Mouse (Mus musculus) intestine, embryonic 14.5 days (tissue): ENCODE measurements around the gene Ndufaf8. TPM values are rescaled to one million over a fixed set of nuclear protein-coding genes. Genes with fewer than 3 reads are reported as not detected.

Source experiments
- ATAC-seq: fragments of 200-750 bp; cut with Nextera tagmentation; replicated peaks from 2 replicates; pipeline ENCODE4 v1.8.0; 2017; ENCODE audit warnings: low read depth, moderate number of reproducible peaks, moderate TSS enrichment, moderate library complexity; ENCODE audit not compliant: low FRiP score, low TSS enrichment
- DNase-seq: peaks from one replicate; pipeline ENCODE4 v3.0.0-alpha.2; 2018; ENCODE audit warnings: low spot score
- H3K27ac ChIP-seq: fragments of 300-500 bp; sonication (generic); 2 replicates; pipeline ENCODE4 v1.5.1; 2014; ENCODE audit warnings: low read depth, mild to moderate bottlenecking, control low read depth
- H3K27me3 ChIP-seq: fragments of 300-500 bp; sonication (generic); replicated peaks from 2 replicates; pipeline ENCODE4 v1.6.1; 2014; ENCODE audit warnings: low read length, control low read depth; ENCODE audit not compliant: control insufficient read depth, insufficient read depth
- H3K36me3 ChIP-seq: fragments of 300-500 bp; sonication (generic); 2 replicates; pipeline ENCODE4 v1.6.1; 2014; ENCODE audit warnings: low read length, control low read depth; ENCODE audit not compliant: control insufficient read depth, insufficient read depth
- H3K4me1 ChIP-seq: fragments of 300-500 bp; sonication (generic); replicated peaks from 2 replicates; pipeline ENCODE4 v1.6.1; 2014; ENCODE audit warnings: low read length, control low read depth, mixed read lengths; ENCODE audit not compliant: control insufficient read depth, insufficient read depth
- H3K4me2 ChIP-seq: fragments of 300-500 bp; sonication (generic); 2 replicates; pipeline ENCODE4 v1.6.1; 2014; ENCODE audit warnings: low read length
- H3K4me3 ChIP-seq: fragments of 300-500 bp; sonication (generic); 2 replicates; pipeline ENCODE4 v1.5.1; 2014; ENCODE audit warnings: low read depth, low read length, control low read depth, mixed read lengths
- H3K9ac ChIP-seq: fragments of 300-500 bp; sonication (generic); 2 replicates; pipeline ENCODE4 v1.6.1; 2014; ENCODE audit warnings: mild to moderate bottlenecking, low read length
- H3K9me3 ChIP-seq: fragments of 300-500 bp; sonication (generic); 2 replicates; pipeline ENCODE4 v1.6.1; 2016; ENCODE audit warnings: low read length, control low read depth; ENCODE audit not compliant: control insufficient read depth
- WGBS: fragments of 180-500 bp; shearing (Covaris S2); extraction: QIAGEN DNeasy Blood & Tissue Kit; methylation state at CpG from one replicate; pipeline ENCODE4 v1.1.7; 2014; 5-methylcytosine and 5-hydroxymethylcytosine counted together
- microRNA-seq: library from miRNA; unstranded; fragments of <30 nt; microRNA quantifications from one replicate; pipeline ENCODE4, GENCODE M21; 2016
- polyA plus RNA-seq: library from polyadenylated mRNA; unstranded; fragments of >200 nt; fragmentation: Nextera tagmentation; extraction: Ambion mirVana; gene quantifications from 2 replicates; pipeline ENCODE4 v1.2.1, GENCODE M21; 2014

The Ndufaf8 gene
- polyA plus RNA-seq, 1 experiment from 2014 or later, result 106 TPM

GRCm38 (mm10) chr11:120148201-120148855, 49.6 kb downstream of the Ndufaf8 start:
- Histone ChIP-seq H3K4me1 (peaks cover 17% of the 10 kb centered on the region), H3K27ac (no peak overlapping the region)

GRCm38 (mm10) chr11:120149510-120150200, 50.9 kb downstream of the Ndufaf8 start:
- Histone ChIP-seq H3K27ac (no peak overlapping the region), H3K36me3 (peaks cover 13% of the 10 kb centered on the region; the same call in 1 of the 2 replicates), H3K9ac (peak overlapping the region; percentile 84; the same call in 1 of the 2 replicates), H3K4me2 (peak overlapping the region; percentile 47), H3K4me3 (peak overlapping the region; percentile 91), H3K4me1 (peaks cover 11% of the 10 kb centered on the region), H3K27me3 (no peaks in the 10 kb centered on the region), H3K9me3 (no peaks in the 10 kb centered on the region)
- WGBS, result 45% methylated on average over 6 of the region's 6 CpGs
- no peak for DNase-seq
- ATAC-seq, result no peak

More at GRCm38 (mm10) chr11:120148201-120148855, 49.6 kb downstream of the Ndufaf8 start:
- H3K9me3 ChIP-seq, result no peaks in the 10 kb centered on the region
- DNase-seq, result no peak
- no peak overlapping the region for H3K4me3 ChIP-seq
- H3K4me2 ChIP-seq, result no peak overlapping the region
- H3K27me3 ChIP-seq, result no peaks in the 10 kb centered on the region
- 81% methylated on average over 8 of the region's 8 CpGs for WGBS
- H3K36me3 ChIP-seq, result peaks cover 13% of the 10 kb centered on the region; the same call in 1 of the 2 replicates
- H3K9ac ChIP-seq, result no peak overlapping the region
- ATAC-seq, result no peak

Small RNAs within 50 kb of the gene (microRNA-seq; reads per million reads assigned to microRNA genes)
- gene Gm25948, result not detected

Other genes starting within 250 kb of the Ndufaf8 start
- gene Chmp6, start 185.5 kb upstream of the Ndufaf8 start, polyA plus RNA-seq, result 80.8 and 87.3 TPM in 2 replicates
- 15.2 and 17.5 TPM in 2 replicates for gene Baiap2, start 156.2 kb upstream of the Ndufaf8 start, polyA plus RNA-seq
- 4.2 and 4.5 TPM in 2 replicates for gene Aatk, start 51.8 kb upstream of the Ndufaf8 start, polyA plus RNA-seq
- gene Cep131, start 12.1 kb upstream of the Ndufaf8 start, polyA plus RNA-seq, result 21.8 and 23.6 TPM in 2 replicates
- gene Tepsin, start 197 bp upstream of the Ndufaf8 start, polyA plus RNA-seq, result 13.3 and 16.5 TPM in 2 replicates
- 77.1 and 78.0 TPM in 2 replicates for gene Slc38a10, start 52.4 kb downstream of the Ndufaf8 start, polyA plus RNA-seq
- gene Bahcc1, start 134.0 kb downstream of the Ndufaf8 start, polyA plus RNA-seq, result 12.1 and 12.7 TPM in 2 replicates
- gene Actg1, start 249.6 kb downstream of the Ndufaf8 start, polyA plus RNA-seq, result 2,797 and 3,021 TPM in 2 replicates